Mouse (Mus musculus): ENCODE data around the gene Chaf1a. TPM values are rescaled to one million over a fixed set of nuclear protein-coding genes. Genes with fewer than 3 reads are reported as not detected.

Gene Chaf1a
- under 1 TPM; 0.46 to 0.95 TPM for total RNA-seq (2021)
- long read RNA-seq, experiment 1, full-length matches to known transcripts: 2 of 2 reads
- long read RNA-seq, experiment 1, partial matches to known transcripts: 0 of 2 reads
- long read RNA-seq, experiment 1, other reads (novel, unspliced or antisense): 0 of 2 reads
- long read RNA-seq, experiment 2: 0 reads

DNA sequence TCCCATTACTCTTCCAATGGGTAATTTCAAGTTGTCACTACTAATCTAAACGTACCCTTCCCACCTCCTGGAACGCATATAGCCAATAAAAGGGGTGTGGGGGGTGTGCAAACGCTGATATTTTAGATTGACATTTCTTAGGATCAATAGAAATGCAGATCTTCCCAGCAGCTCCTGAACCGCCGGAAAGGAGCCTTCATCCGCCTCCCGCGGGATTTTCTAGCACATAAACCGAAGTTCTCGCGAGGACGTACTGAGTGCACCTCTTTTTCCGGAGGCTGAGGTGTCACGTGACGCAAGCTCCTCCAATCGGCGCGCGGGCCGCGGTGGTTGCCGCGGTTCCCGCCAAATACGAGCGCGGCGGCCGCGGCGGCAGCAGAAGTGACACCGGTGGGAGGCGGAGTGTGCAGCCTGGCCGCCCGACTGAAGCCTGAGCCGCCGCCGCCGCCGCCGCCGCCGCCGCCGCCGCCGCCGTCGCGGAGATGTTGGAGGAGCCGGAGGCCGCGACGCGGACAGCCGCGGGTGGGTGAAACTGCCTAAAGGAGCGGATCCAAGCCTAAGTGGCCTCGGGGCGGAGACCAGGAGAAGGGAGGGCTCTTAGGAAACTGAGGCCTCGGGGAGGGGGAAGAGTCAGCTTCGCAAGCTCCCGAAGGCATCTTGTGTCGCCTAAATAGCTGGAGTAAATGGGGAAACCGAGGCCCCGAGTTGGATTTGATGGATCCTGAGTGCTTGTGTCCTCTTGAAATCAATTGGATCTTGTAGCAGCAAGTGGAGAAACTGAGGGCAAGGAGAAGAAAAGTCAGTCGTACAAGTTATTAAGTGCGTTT is at the start of gene Chaf1a:
TSS of gene Chaf1a (plus strand) at position 410 of the 827 bp plus-strand sequence.
- DNase-seq (ENCODE audit: low spot score): peak; percentile 99

- DNase-seq (ENCODE audit: low spot score): peak; percentile 52
Measured at GRCm38 (mm10) chr17:55996007-55996406, 44.2 kb upstream of the Chaf1a start.

- DNase-seq (ENCODE audit: low spot score): no peak
Measured at GRCm38 (mm10) chr17:55999794-56000499, 40.3 kb upstream of the Chaf1a start.

DNA sequence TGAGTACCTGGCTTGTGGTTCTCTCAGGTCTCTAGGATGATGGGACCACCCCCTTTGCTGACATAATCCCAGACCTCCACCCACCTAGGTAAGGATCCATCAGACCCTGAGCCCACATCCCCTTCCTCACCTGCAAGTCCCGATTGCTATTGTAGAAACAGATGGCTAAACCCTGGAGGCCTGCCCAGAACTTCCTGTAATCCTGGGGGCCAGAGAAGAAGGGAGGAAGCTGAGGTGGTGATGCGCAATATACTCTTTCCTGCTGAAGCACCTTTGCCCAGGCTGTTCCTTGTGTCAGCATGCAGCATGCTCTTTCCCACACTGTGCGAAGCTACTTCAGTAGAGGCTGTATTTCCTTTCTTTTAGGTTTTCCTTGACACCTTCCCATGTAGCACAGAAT is 37.2 kb upstream of the Chaf1a start:
- no peak for DNase-seq (ENCODE audit: low spot score)

- no peak for DNase-seq (ENCODE audit: low spot score)
Measured at GRCm38 (mm10) chr17:56005415-56006061, 34.7 kb upstream of the Chaf1a start, which contains the start of the genes Stap2 and Mpnd. Gene Stap2 (minus strand): TSS chr17:56005584. Gene Mpnd (plus strand): TSS chr17:56005711.

- no peak for DNase-seq (ENCODE audit: low spot score)
Measured at GRCm38 (mm10) chr17:56006956-56007355, 33.3 kb upstream of the Chaf1a start.

- DNase-seq (ENCODE audit: low spot score): no peak
Measured at GRCm38 (mm10) chr17:56007444-56008355, 32.5 kb upstream of the Chaf1a start.

GRCm38 (mm10) chr17:56008356-56009087 is 31.7 kb upstream of the Chaf1a start:
- peak; percentile 94 for DNase-seq (ENCODE audit: low spot score)

DNA sequence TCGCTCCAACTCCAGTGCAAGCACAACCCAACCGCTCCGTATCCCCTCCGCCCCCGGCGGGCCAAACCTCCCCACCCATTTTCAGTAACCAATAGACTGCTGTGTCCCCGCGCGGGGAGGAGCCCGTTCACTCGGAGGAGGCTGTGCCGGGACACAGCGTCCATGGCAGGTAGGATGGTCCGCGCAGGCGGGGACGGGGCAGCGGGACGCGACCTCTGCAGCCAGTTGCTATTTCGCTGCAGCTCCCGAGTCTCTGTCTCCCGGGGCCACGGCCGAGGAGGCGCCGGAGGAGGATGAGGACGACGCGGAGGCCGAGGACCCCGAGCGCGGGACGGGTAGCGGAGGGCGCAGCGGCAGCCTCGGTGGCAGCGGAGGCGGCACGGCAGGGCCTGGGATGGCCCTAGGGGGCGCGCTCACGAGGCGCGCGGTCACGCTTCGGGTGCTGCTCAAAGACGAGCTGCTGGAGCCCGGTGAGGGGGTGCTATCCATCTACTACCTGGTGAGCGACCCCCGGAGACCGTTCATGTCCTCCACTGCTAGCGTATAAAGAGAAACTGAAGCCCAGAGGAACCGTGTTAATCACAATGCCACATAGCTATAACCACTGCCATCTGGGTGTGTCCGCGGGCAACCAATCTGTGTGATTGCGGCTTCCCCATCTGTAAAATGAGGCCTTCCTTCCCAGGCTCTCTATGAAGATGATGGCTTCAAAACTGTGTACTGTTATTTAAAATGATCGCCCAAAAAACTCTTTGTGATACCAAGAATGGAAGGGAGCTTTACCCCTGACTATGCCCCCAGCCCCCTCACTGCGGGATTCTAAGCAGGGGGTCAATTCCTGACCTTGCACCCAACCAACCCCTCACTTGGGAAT is 30.9 kb upstream of the Chaf1a start:
- DNase-seq (ENCODE audit: low spot score): peak; percentile 90

- no peak for DNase-seq (ENCODE audit: low spot score)
Measured at GRCm38 (mm10) chr17:56009962-56010240, 30.3 kb upstream of the Chaf1a start.

DNA sequence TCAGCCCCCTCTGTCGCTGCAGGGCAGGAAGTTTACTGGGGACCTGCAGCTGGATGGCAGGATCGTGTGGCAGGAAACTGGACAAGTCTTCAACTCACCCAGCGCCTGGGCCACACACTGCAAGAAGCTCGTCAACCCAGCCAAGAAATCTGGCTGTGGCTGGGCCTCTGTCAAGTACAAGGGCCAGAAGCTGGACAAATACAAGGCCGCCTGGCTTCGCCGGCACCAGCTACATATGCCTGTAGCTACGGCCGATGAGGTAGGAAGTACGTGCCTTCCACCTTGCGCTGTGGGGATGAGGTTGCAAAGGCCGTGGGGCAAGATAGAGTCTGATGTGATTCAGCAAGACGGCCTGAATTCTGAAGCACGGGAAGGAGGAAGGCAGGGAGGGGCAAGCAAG is 30.0 kb upstream of the Chaf1a start:
- no peak for DNase-seq (ENCODE audit: low spot score)

- peak; percentile 79 for DNase-seq (ENCODE audit: low spot score)
Measured at GRCm38 (mm10) chr17:56010681-56011080, 29.6 kb upstream of the Chaf1a start.

- DNase-seq (ENCODE audit: low spot score): no peak
Measured at GRCm38 (mm10) chr17:56011441-56011840, 28.8 kb upstream of the Chaf1a start.

GRCm38 (mm10) chr17:56015293-56015692 is 24.9 kb upstream of the Chaf1a start:
- peak; percentile 10 for DNase-seq (ENCODE audit: low spot score)

DNA sequence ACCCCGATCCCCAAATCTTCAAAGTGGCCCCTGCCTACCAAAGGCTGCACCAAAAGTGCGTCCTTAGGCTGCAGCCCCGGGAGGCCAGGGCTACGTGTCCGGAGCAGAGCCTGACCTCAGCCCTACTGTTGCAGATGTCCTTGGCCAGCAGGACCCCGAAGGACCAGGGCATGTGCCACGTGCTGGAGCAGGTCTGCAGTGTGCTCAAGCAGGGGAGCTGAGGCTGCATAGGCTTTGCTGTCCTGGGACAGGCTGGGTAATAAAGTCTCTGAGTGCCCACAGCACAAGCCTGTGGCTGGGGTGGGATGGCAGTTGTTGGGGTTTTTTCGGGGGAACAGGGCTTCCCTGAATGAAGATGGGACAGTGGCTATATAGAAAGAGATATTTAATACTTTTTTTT is 23.9 kb upstream of the Chaf1a start:
- DNase-seq (ENCODE audit: low spot score): no peak

DNA sequence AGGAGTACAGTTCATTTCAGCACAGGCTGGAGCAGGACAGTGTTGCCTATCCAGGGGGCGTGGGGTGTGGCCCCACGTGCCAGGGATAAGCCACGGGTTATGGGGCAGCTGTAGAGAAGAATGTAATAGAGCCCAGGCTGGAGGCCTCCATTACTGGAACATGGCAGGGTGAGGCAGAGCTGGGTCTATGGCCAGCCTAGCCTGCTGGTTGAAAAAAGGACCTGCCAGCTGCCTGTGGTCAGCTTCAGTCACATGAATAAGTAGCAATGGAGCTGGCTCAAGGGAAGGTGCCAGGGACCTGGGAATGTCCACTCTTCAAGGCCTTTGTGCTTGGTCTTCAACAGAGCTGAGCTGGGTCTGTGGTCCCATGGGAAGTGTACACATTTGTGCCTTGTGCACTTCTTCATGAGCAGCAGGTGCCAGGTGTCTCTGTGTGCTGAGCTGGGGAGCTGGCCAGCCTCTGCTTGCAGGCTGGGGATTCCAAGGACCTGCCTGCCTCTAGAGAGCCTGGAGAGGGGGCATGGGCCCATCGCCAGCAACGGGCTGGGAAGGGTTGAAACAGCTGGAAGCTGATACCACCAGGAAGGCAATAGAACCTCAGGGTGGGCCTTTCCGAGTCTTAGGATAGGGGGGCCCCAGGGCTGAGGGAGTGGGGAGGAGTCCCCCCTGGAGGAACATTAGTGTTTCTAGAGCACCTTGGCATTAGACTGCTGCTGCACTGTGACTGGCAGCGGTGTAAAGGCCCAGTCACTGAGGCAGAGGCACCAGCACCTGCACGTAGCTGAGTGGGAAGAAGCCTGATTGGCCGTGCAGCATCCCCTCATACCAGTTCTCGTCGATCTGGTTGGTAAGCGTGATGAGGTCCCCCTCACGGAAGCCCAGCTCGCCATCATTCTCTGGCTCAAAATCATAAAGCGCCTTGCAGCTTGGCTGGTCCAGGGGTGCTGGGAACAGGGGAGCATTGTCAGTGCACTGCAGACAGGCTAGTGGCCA is 23.1 kb upstream of the Chaf1a start:
- DNase-seq (ENCODE audit: low spot score): no peak

DNA sequence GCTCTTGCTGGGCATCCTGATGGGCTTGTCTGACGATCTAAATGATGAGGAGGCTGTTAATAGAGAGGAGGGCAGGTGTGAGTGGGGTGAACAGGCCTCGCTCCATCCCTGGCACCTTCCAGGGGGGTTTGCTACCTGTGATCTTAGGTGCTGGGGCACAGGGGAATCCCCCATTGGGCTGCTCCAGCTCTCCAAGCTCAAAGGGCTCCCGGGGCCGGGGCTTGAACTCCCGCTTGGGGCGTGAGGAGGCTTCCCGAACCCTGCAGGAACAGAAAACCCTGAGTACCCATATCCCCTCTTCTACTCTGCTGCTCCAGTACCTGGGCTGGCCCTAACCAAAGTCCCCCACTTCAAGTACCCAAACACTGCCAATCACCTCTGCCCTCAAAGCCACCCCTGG is 22.4 kb upstream of the Chaf1a start:
- DNase-seq (ENCODE audit: low spot score): no peak
